Mouse (Mus musculus): ENCODE results near the gene Ormdl3. TPM values are rescaled to one million over a fixed set of nuclear protein-coding genes. Genes with fewer than 3 reads are reported as not detected.
A peak's percentile ranks its signal among the peaks of the same experiment; 100 is the strongest.

The Ormdl3 gene
- polyA plus RNA-seq, 1 experiment from 2014 or later = 42.0 TPM

GRCm38 (mm10) chr11:98563025-98563424 lies 24.1 kb downstream of the Ormdl3 start:
- Histone ChIP-seq H3K27me3 (ENCODE audit: insufficient read depth, low read length) (no peaks in the 10 kb centered on the region; the same call in 1 of the 2 replicates), H3K4me3 (ENCODE audit: low read depth, low read length) (no peak overlapping the region), H3K9ac (replicated peaks) (no peak overlapping the region), H3K4me2 (ENCODE audit: low read depth, low read length) (no peak overlapping the region), H3K27ac (ENCODE audit: low read depth) (no peak overlapping the region), H3K4me1 (ENCODE audit: insufficient read depth) (peaks cover 3% of the 10 kb centered on the region; the same call in 1 of the 2 replicates), H3K9me3 (ENCODE audit: low read length) (no peaks in the 10 kb centered on the region), H3K36me3 (replicated peaks; ENCODE audit: insufficient read depth, low read length) (no peaks in the 10 kb centered on the region)
- DNase-seq = no peak
- TF ChIP-seq EP300 (IDR thresholded peaks at IDR 0.05; ENCODE audit: low read depth) (no peak), CTCF (IDR thresholded peaks at IDR 0.05; ENCODE audit: low read depth) (no peak)
- ATAC-seq = no peak
- WGBS (ENCODE audit: insufficient replicate concordance) = 72% methylated on average over 3 of the region's 3 CpGs

- no peaks in the 10 kb centered on the region for H3K9me3 ChIP-seq (ENCODE audit: low read length)
- no peak for TF ChIP-seq EP300 (IDR thresholded peaks at IDR 0.05; ENCODE audit: low read depth)
- no peak for TF ChIP-seq CTCF (IDR thresholded peaks at IDR 0.05; ENCODE audit: low read depth)
- H3K27ac ChIP-seq (ENCODE audit: low read depth) = no peak overlapping the region
- peaks cover under 1% of the 10 kb centered on the region; the same call in 1 of the 2 replicates for H3K27me3 ChIP-seq (ENCODE audit: insufficient read depth, low read length)
- ATAC-seq (peak; percentile 58; the same call in 1 of the 2 replicates), DNase-seq (no peak)
- no peaks in the 10 kb centered on the region for H3K36me3 ChIP-seq (replicated peaks; ENCODE audit: insufficient read depth, low read length)
- no peak overlapping the region for H3K9ac ChIP-seq (replicated peaks)
- peaks cover 3% of the 10 kb centered on the region; the same call in 1 of the 2 replicates for H3K4me1 ChIP-seq (ENCODE audit: insufficient read depth)
- no peak overlapping the region for H3K4me2 ChIP-seq (ENCODE audit: low read depth, low read length)
- H3K4me3 ChIP-seq (ENCODE audit: low read depth, low read length) = no peak overlapping the region
- 45% methylated on average over 7 of the region's 7 CpGs for WGBS (ENCODE audit: insufficient replicate concordance)
Observed at GRCm38 (mm10) chr11:98560942-98561341, 26.2 kb downstream of the Ormdl3 start.

GRCm38 (mm10) chr11:98555124-98555700 lies 32.0 kb downstream of the Ormdl3 start:
- peaks cover 14% of the 10 kb centered on the region for H3K4me1 ChIP-seq (ENCODE audit: insufficient read depth)
- no peak overlapping the region for H3K27ac ChIP-seq (ENCODE audit: low read depth)
- H3K4me3 ChIP-seq (ENCODE audit: low read depth, low read length) = no peak overlapping the region
- H3K9ac ChIP-seq (replicated peaks) = no peak overlapping the region
- 60% methylated on average over 12 of the region's 12 CpGs for WGBS (ENCODE audit: insufficient replicate concordance)
- no peaks in the 10 kb centered on the region for H3K9me3 ChIP-seq (ENCODE audit: low read length)
- TF ChIP-seq CTCF (IDR thresholded peaks at IDR 0.05; ENCODE audit: low read depth) (peak; percentile 74), EP300 (IDR thresholded peaks at IDR 0.05; ENCODE audit: low read depth) (no peak)
- DNase-seq (no peak), ATAC-seq (no peak)
- H3K27me3 ChIP-seq (ENCODE audit: insufficient read depth, low read length) = peaks cover 7% of the 10 kb centered on the region; the same call in 1 of the 2 replicates
- H3K4me2 ChIP-seq (ENCODE audit: low read depth, low read length) = no peak overlapping the region
- H3K36me3 ChIP-seq (replicated peaks; ENCODE audit: insufficient read depth, low read length) = no peaks in the 10 kb centered on the region

GRCm38 (mm10) chr11:98553966-98554365 lies 33.2 kb downstream of the Ormdl3 start:
- TF ChIP-seq EP300 (IDR thresholded peaks at IDR 0.05; ENCODE audit: low read depth) (no peak), CTCF (IDR thresholded peaks at IDR 0.05; ENCODE audit: low read depth) (0 out of 2 replicates have a peak, but pooled peaks have one; percentile 9)
- ATAC-seq (no peak), DNase-seq (no peak)
- no peak overlapping the region for H3K4me2 ChIP-seq (ENCODE audit: low read depth, low read length)
- H3K9ac ChIP-seq (replicated peaks) = no peak overlapping the region
- peaks cover 14% of the 10 kb centered on the region for H3K4me1 ChIP-seq (ENCODE audit: insufficient read depth)
- 93% methylated on average over 4 of the region's 4 CpGs for WGBS (ENCODE audit: insufficient replicate concordance)
- H3K27me3 ChIP-seq (ENCODE audit: insufficient read depth, low read length) = peaks cover 18% of the 10 kb centered on the region; the same call in 1 of the 2 replicates
- H3K9me3 ChIP-seq (ENCODE audit: low read length) = no peaks in the 10 kb centered on the region
- H3K27ac ChIP-seq (ENCODE audit: low read depth) = no peak overlapping the region
- H3K36me3 ChIP-seq (replicated peaks; ENCODE audit: insufficient read depth, low read length) = no peaks in the 10 kb centered on the region
- no peak overlapping the region for H3K4me3 ChIP-seq (ENCODE audit: low read depth, low read length)

- Histone ChIP-seq H3K4me2 (ENCODE audit: low read depth, low read length) (peak within 1 kb of the TSS; percentile 93), H3K4me3 (ENCODE audit: low read depth, low read length) (peak within 1 kb of the TSS; percentile 65), H3K9ac (replicated peaks) (peak within 1 kb of the TSS; percentile 73), H3K9me3 (ENCODE audit: low read length) (no peaks in the 10 kb centered on the region), H3K36me3 (replicated peaks; ENCODE audit: insufficient read depth, low read length) (no peaks in the 10 kb centered on the region), H3K27me3 (ENCODE audit: insufficient read depth, low read length) (peaks cover 43% of the 10 kb centered on the region), H3K27ac (ENCODE audit: low read depth) (peak within 1 kb of the TSS; percentile 69), H3K4me1 (ENCODE audit: insufficient read depth) (peaks cover 14% of the 10 kb centered on the region)
- 3% methylated on average over 51 of the region's 51 CpGs for WGBS (ENCODE audit: insufficient replicate concordance)
- ATAC-seq (peak; percentile 99), DNase-seq (peak; percentile 97)
- TF ChIP-seq CTCF (IDR thresholded peaks at IDR 0.05; ENCODE audit: low read depth) = no peak; the same call in 1 of the 2 replicates
- TF ChIP-seq EP300 (IDR thresholded peaks at IDR 0.05; ENCODE audit: low read depth) = no peak
Observed at GRCm38 (mm10) chr11:98550975-98551828, 36.0 kb downstream of the Ormdl3 start, which contains the start of gene Zpbp2. Gene Zpbp2, plus strand, starts transcription at chr11:98551097.

Measured in liver, postnatal 0 days (tissue).